16 mouse cellular contexts compared by ENCODE assay signal in genomic region chr19:44286109-44286508, GRCm38 (mm10). TPM values are rescaled to one million over a fixed set of nuclear protein-coding genes. Genes with fewer than 3 reads are reported as not detected.
DNase-seq lines count a peak whose midpoint lies in the region; ATAC-seq and TF ChIP-seq lines count a peak whose summit lies in the region.
"Had no signal": no experiment of that assay in that cellular context is flagged by ENCODE, and none has a peak within 500 bp of the region (broad histone marks: within the 10 kb centered on the region; RNA-seq: fewer than 3 reads in every experiment).

No protein-coding gene starts in this region.

- H3K27ac ChIP-seq in liver, postnatal 0 days (ENCODE audit: low read depth) = no peak overlapping the region
- H3K27ac ChIP-seq in limb, embryonic 10.5 days = peak overlapping the region; percentile 61
- H3K27ac ChIP-seq in lung, embryonic 14.5 days (ENCODE audit: low read depth) = peak overlapping the region; percentile 98; the same call in 1 of the 2 replicates
- H3K27ac ChIP-seq: embryonic facial prominence, embryonic 13.5 days; hindbrain, embryonic 15.5 days; layer of hippocampus, adult 2 months; limb, embryonic 13.5 days; neural tube, embryonic 15.5 days had no signal

- H3K4me3 ChIP-seq in liver, postnatal 0 days (ENCODE audit: low read depth, low read length) = no peak overlapping the region
- no peak overlapping the region for H3K4me3 ChIP-seq in limb, embryonic 10.5 days
- no peak overlapping the region for H3K4me3 ChIP-seq in lung, embryonic 14.5 days (ENCODE audit: low read depth, low read length)
- H3K4me3 ChIP-seq: embryonic facial prominence, embryonic 13.5 days; hindbrain, embryonic 15.5 days; layer of hippocampus, adult 2 months; limb, embryonic 13.5 days; neural tube, embryonic 15.5 days had no signal

- no peak for TF ChIP-seq CTCF in liver, postnatal 0 days (IDR thresholded peaks at IDR 0.05; ENCODE audit: low read depth)
- TF ChIP-seq CTCF in lung, embryonic 14.5 days (IDR thresholded peaks at IDR 0.05; ENCODE audit: low read depth) = no peak

- H3K4me1 ChIP-seq in liver, postnatal 0 days (ENCODE audit: insufficient read depth) = peaks cover 51% of the 10 kb centered on the region
- H3K4me1 ChIP-seq in limb, embryonic 10.5 days = peaks cover 54% of the 10 kb centered on the region
- H3K4me1 ChIP-seq in lung, embryonic 14.5 days (ENCODE audit: insufficient read depth) = peaks cover 47% of the 10 kb centered on the region

- no peak overlapping the region for H3K9ac ChIP-seq in liver, postnatal 0 days (replicated peaks)
- H3K9ac ChIP-seq in lung, embryonic 14.5 days = no peak overlapping the region
- H3K9ac ChIP-seq: embryonic facial prominence, embryonic 13.5 days; hindbrain, embryonic 15.5 days; limb, embryonic 13.5 days; neural tube, embryonic 15.5 days had no signal

- TF ChIP-seq EP300 in liver, postnatal 0 days (IDR thresholded peaks at IDR 0.05; ENCODE audit: low read depth) = no peak

- peak; percentile 48 for DNase-seq in liver
- DNase-seq in liver, postnatal 0 days = no peak
- DNase-seq in limb, embryonic 10.5 days (ENCODE audit: low spot score) = no peak
- peak; percentile 68 for DNase-seq in lung, embryonic 14.5 days
- peak; percentile 66 for DNase-seq in yolk sac, embryonic 10.5 days (ENCODE audit: low spot score)
- DNase-seq in gastrocnemius, postnatal 14 days = no peak
- no peak for DNase-seq in spleen, postnatal 10 days (ENCODE audit: low spot score in 2 of 2)
- DNase-seq: cerebellum, adult 11 months; cerebellum, postnatal 36 days; gastrocnemius, postnatal 25 days; kidney, adult 8-10 months had no signal

- no peaks in the 10 kb centered on the region for H3K27me3 ChIP-seq in liver, postnatal 0 days (ENCODE audit: insufficient read depth, low read length)
- no peaks in the 10 kb centered on the region for H3K27me3 ChIP-seq in limb, embryonic 10.5 days (ENCODE audit: low read depth, poor library complexity, severe bottlenecking)
- H3K27me3 ChIP-seq in lung, embryonic 14.5 days (ENCODE audit: insufficient read depth, low read length) = no peaks in the 10 kb centered on the region
- H3K27me3 ChIP-seq: embryonic facial prominence, embryonic 13.5 days; hindbrain, embryonic 15.5 days; limb, embryonic 13.5 days; neural tube, embryonic 15.5 days had no signal

- no peak overlapping the region for H3K4me2 ChIP-seq in liver, postnatal 0 days (ENCODE audit: low read depth, low read length)
- H3K4me2 ChIP-seq in lung, embryonic 14.5 days = peak overlapping the region; percentile 14; the same call in 1 of the 2 replicates
- H3K4me2 ChIP-seq: embryonic facial prominence, embryonic 13.5 days; hindbrain, embryonic 15.5 days; limb, embryonic 13.5 days; neural tube, embryonic 15.5 days had no signal

- H3K36me3 ChIP-seq in liver, postnatal 0 days (replicated peaks; ENCODE audit: insufficient read depth, low read length) = no peaks in the 10 kb centered on the region
- no peaks in the 10 kb centered on the region for H3K36me3 ChIP-seq in limb, embryonic 10.5 days
- H3K36me3 ChIP-seq in lung, embryonic 14.5 days (ENCODE audit: insufficient read depth) = no peaks in the 10 kb centered on the region
- H3K36me3 ChIP-seq: embryonic facial prominence, embryonic 13.5 days; hindbrain, embryonic 15.5 days; limb, embryonic 13.5 days; neural tube, embryonic 15.5 days had no signal

- no peak for ATAC-seq in liver, postnatal 0 days
- no peak for ATAC-seq in lung, embryonic 14.5 days (ENCODE audit: insufficient read depth)

- 33% methylated on average over 2 of the region's 2 CpGs for WGBS in liver, postnatal 0 days (ENCODE audit: insufficient replicate concordance)
- 48% methylated on average over 2 of the region's 2 CpGs for WGBS in limb, embryonic 10.5 days
- WGBS in lung, embryonic 14.5 days = 28% methylated on average over 2 of the region's 2 CpGs

- intact Hi-C loops in gastrocnemius, postnatal 14 days (cut with DNase I; ENCODE audit: low total_unique reads) = no loop called here

- no peaks in the 10 kb centered on the region for H3K9me3 ChIP-seq in liver, postnatal 0 days (ENCODE audit: low read length)
- H3K9me3 ChIP-seq in limb, embryonic 10.5 days (replicated peaks) = no peaks in the 10 kb centered on the region
- H3K9me3 ChIP-seq in lung, embryonic 14.5 days (ENCODE audit: low read depth, low read length) = no peaks in the 10 kb centered on the region
- H3K9me3 ChIP-seq: embryonic facial prominence, embryonic 13.5 days; hindbrain, embryonic 15.5 days; limb, embryonic 13.5 days; neural tube, embryonic 15.5 days had no signal

RNA-seq across cellular contexts. Expression of gene Scd2, which starts 7.4 kb away (rescaled TPM):
- 5.9 and 6.2 TPM in 2 replicates for polyA plus RNA-seq in liver, postnatal 0 days (2015; fragmentation: Nextera tagmentation; extraction: Ambion mirVana)
- 324 and 335 TPM in 2 replicates for polyA plus RNA-seq in limb, embryonic 10.5 days (2016; fragmentation: Nextera tagmentation; extraction: Ambion mirVana)
- polyA plus RNA-seq in lung, embryonic 14.5 days (2014; fragmentation: Nextera tagmentation; extraction: Ambion mirVana) = 248 and 257 TPM in 2 replicates
- total RNA-seq in gastrocnemius, postnatal 14 days (2021) = 10 to 100 TPM; 22.8 to 54.0 TPM

RNA-seq across cellular contexts. Expression of gene Scd4, which starts 46.8 kb away (rescaled TPM):
- not detected in 2 replicates for polyA plus RNA-seq in liver, postnatal 0 days (2015; fragmentation: Nextera tagmentation; extraction: Ambion mirVana)
- polyA plus RNA-seq in limb, embryonic 10.5 days (2016; fragmentation: Nextera tagmentation; extraction: Ambion mirVana) = 0.08 and 0.11 TPM in 2 replicates
- 0.15 TPM in 1 of 2 replicates, not detected in the other for polyA plus RNA-seq in lung, embryonic 14.5 days (2014; fragmentation: Nextera tagmentation; extraction: Ambion mirVana)
- total RNA-seq in gastrocnemius, postnatal 14 days (2021) = under 1 TPM; 0.24 to 0.29 TPM

Comparison
In these comparisons a context has a peak if more than half of its experiments do, and no peak if none do; other contexts are left out.
1. DNase-seq: peak in liver (single experiment), lung, embryonic 14.5 days (single experiment) and yolk sac, embryonic 10.5 days (single experiment); none in liver, postnatal 0 days (single experiment), limb, embryonic 10.5 days (single experiment), gastrocnemius, postnatal 14 days (single experiment) and spleen, postnatal 10 days (0 of 2).
2. RNA of gene Scd2, which starts 7.4 kb away (polyA plus RNA-seq): 324 to 335 TPM in limb, embryonic 10.5 days and 248 to 257 TPM in lung, embryonic 14.5 days; 5.9 to 6.2 TPM in liver, postnatal 0 days; every median in the first group is over 10 times any median in the second.